Mouse (Mus musculus): ENCODE measurements around the gene Elac2. TPM values are rescaled to one million over a fixed set of nuclear protein-coding genes. Genes with fewer than 3 reads are reported as not detected.

Elac2 gene
- polyA plus RNA-seq, 1 experiment from 2014 or later: 22.6 TPM

GRCm38 (mm10) chr11:64968507-64968906 lies 10.3 kb upstream of the Elac2 start:
- 0 out of 2 replicates have a peak, but pooled peaks have one; percentile 31 for ATAC-seq (replicated peaks; ENCODE audit: insufficient number of reproducible peaks, low FRiP score, low TSS enrichment)
- Histone ChIP-seq H3K4me1 (ENCODE audit: control insufficient read depth, insufficient read depth, low read length) (no peaks in the 10 kb centered on the region), H3K9ac (ENCODE audit: low read depth, low read length) (no peak overlapping the region), H3K27ac (ENCODE audit: low read depth, low read length) (no peak overlapping the region), H3K4me3 (ENCODE audit: low read depth, low read length) (no peak overlapping the region), H3K9me3 (replicated peaks; ENCODE audit: control insufficient read depth, low read length) (no peaks in the 10 kb centered on the region), H3K36me3 (ENCODE audit: control insufficient read depth, insufficient read depth, low read length) (no peaks in the 10 kb centered on the region), H3K27me3 (ENCODE audit: control insufficient read depth, insufficient read depth, low read length) (peaks cover 2% of the 10 kb centered on the region; the same call in 1 of the 2 replicates), H3K4me2 (no peak overlapping the region)
- 15% methylated on average over 3 of the region's 3 CpGs for WGBS (ENCODE audit: insufficient replicate concordance)

DNA sequence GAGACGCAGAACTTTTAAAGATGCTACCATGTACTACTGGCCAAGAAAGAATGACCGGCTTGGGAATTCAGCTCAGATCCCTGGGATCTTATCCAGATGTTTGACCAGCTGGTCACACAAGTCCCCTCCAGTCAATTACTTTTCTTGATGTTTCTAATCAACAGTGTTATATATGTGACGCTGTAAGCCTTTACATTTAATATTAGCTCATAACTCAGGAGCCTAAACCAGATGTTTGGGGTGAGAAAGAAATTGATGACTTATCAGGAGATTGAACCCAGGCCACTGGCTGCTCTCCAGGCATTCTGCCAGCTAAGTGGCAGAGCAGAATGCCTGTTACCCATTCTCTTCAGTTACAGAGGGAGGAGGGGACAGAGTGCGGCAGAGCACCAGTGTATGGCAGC lies 9.9 kb upstream of the Elac2 start:
- Histone ChIP-seq H3K4me2 (no peak overlapping the region), H3K9me3 (replicated peaks; ENCODE audit: control insufficient read depth, low read length) (no peaks in the 10 kb centered on the region), H3K4me1 (ENCODE audit: control insufficient read depth, insufficient read depth, low read length) (no peaks in the 10 kb centered on the region), H3K36me3 (ENCODE audit: control insufficient read depth, insufficient read depth, low read length) (no peaks in the 10 kb centered on the region), H3K27ac (ENCODE audit: low read depth, low read length) (no peak overlapping the region), H3K9ac (ENCODE audit: low read depth, low read length) (no peak overlapping the region), H3K27me3 (ENCODE audit: control insufficient read depth, insufficient read depth, low read length) (peaks cover 2% of the 10 kb centered on the region; the same call in 1 of the 2 replicates), H3K4me3 (ENCODE audit: low read depth, low read length) (no peak overlapping the region)
- ATAC-seq (replicated peaks; ENCODE audit: insufficient number of reproducible peaks, low FRiP score, low TSS enrichment): no peak
- WGBS (ENCODE audit: insufficient replicate concordance): 51% methylated on average over 4 of the region's 4 CpGs

GRCm38 (mm10) chr11:64971471-64971988 lies 7.3 kb upstream of the Elac2 start:
- 60% methylated on average over 3 of the region's 3 CpGs for WGBS (ENCODE audit: insufficient replicate concordance)
- no peak overlapping the region for H3K4me2 ChIP-seq
- peaks cover 2% of the 10 kb centered on the region; the same call in 1 of the 2 replicates for H3K27me3 ChIP-seq (ENCODE audit: control insufficient read depth, insufficient read depth, low read length)
- H3K4me3 ChIP-seq (ENCODE audit: low read depth, low read length): no peak overlapping the region
- H3K36me3 ChIP-seq (ENCODE audit: control insufficient read depth, insufficient read depth, low read length): no peaks in the 10 kb centered on the region
- no peaks in the 10 kb centered on the region for H3K9me3 ChIP-seq (replicated peaks; ENCODE audit: control insufficient read depth, low read length)
- ATAC-seq (replicated peaks; ENCODE audit: insufficient number of reproducible peaks, low FRiP score, low TSS enrichment): no peak
- no peak overlapping the region for H3K9ac ChIP-seq (ENCODE audit: low read depth, low read length)
- H3K4me1 ChIP-seq (ENCODE audit: control insufficient read depth, insufficient read depth, low read length): no peaks in the 10 kb centered on the region
- H3K27ac ChIP-seq (ENCODE audit: low read depth, low read length): no peak overlapping the region

GRCm38 (mm10) chr11:64972418-64972817 lies 6.4 kb upstream of the Elac2 start:
- Histone ChIP-seq H3K9me3 (replicated peaks; ENCODE audit: control insufficient read depth, low read length) (no peaks in the 10 kb centered on the region), H3K36me3 (ENCODE audit: control insufficient read depth, insufficient read depth, low read length) (no peaks in the 10 kb centered on the region), H3K27ac (ENCODE audit: low read depth, low read length) (no peak overlapping the region), H3K4me3 (ENCODE audit: low read depth, low read length) (no peak overlapping the region), H3K27me3 (ENCODE audit: control insufficient read depth, insufficient read depth, low read length) (peaks cover 2% of the 10 kb centered on the region; the same call in 1 of the 2 replicates), H3K4me2 (no peak overlapping the region), H3K4me1 (ENCODE audit: control insufficient read depth, insufficient read depth, low read length) (no peaks in the 10 kb centered on the region), H3K9ac (ENCODE audit: low read depth, low read length) (no peak overlapping the region)
- no peak for ATAC-seq (replicated peaks; ENCODE audit: insufficient number of reproducible peaks, low FRiP score, low TSS enrichment)
- WGBS (ENCODE audit: insufficient replicate concordance): 70% methylated on average over 2 of the region's 2 CpGs

DNA sequence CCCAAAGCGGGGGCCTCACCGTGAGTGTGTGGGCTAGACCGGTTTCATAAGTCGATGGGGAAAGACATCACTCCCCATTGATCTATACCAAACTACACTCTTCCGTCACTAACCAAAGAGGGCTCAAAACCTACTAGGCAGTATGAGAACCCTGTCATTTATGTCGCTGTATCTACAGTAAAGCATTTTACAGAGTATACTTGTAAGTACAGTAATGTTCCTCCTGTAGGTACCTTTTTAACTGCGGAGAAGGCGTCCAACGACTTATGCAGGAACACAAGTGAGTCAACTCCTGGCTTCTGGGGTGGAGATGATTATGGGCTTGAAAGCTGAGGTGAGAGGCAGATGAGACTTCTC lies 629 bp downstream of the Elac2 start:
- Histone ChIP-seq H3K4me2 (peak overlapping the region; percentile 94), H3K36me3 (ENCODE audit: control insufficient read depth, insufficient read depth, low read length) (peaks cover 9% of the 10 kb centered on the region), H3K9me3 (replicated peaks; ENCODE audit: control insufficient read depth, low read length) (no peaks in the 10 kb centered on the region), H3K27ac (ENCODE audit: low read depth, low read length) (no peak overlapping the region), H3K4me1 (ENCODE audit: control insufficient read depth, insufficient read depth, low read length) (peaks cover 8% of the 10 kb centered on the region; the same call in 1 of the 2 replicates), H3K9ac (ENCODE audit: low read depth, low read length) (peak overlapping the region; percentile 86), H3K4me3 (ENCODE audit: low read depth, low read length) (peak overlapping the region; percentile 95), H3K27me3 (ENCODE audit: control insufficient read depth, insufficient read depth, low read length) (no peaks in the 10 kb centered on the region)
- no peak for ATAC-seq (replicated peaks; ENCODE audit: insufficient number of reproducible peaks, low FRiP score, low TSS enrichment)
- 9% methylated on average over 9 of the region's 9 CpGs for WGBS (ENCODE audit: insufficient replicate concordance)

DNA sequence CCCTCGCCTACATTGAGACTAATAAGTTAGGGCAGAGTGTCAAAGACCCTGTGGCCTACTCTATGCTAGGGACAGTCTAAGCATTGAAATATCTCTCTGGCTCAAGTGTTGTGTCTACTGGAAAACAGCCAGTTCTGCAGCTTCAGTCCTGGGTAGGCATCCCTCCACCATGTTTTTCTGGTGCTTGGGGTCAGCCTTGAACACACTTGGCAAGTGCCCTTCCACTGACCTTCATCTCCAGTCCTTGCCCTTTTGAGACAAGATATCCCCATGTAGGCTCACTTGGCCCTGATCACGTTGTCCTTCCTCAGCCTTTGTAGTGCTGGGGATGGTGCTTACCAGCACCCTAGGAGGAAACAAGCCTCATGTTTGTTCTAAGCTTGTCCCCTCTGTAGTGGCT lies 9.7 kb downstream of the Elac2 start:
- ATAC-seq (replicated peaks; ENCODE audit: insufficient number of reproducible peaks, low FRiP score, low TSS enrichment): no peak
- Histone ChIP-seq H3K36me3 (ENCODE audit: control insufficient read depth, insufficient read depth, low read length) (peaks cover 35% of the 10 kb centered on the region), H3K4me3 (ENCODE audit: low read depth, low read length) (no peak overlapping the region), H3K27me3 (ENCODE audit: control insufficient read depth, insufficient read depth, low read length) (no peaks in the 10 kb centered on the region), H3K9me3 (replicated peaks; ENCODE audit: control insufficient read depth, low read length) (no peaks in the 10 kb centered on the region), H3K27ac (ENCODE audit: low read depth, low read length) (no peak overlapping the region), H3K9ac (ENCODE audit: low read depth, low read length) (no peak overlapping the region), H3K4me2 (no peak overlapping the region), H3K4me1 (ENCODE audit: control insufficient read depth, insufficient read depth, low read length) (no peaks in the 10 kb centered on the region)
- 89% methylated on average over 2 of the region's 2 CpGs for WGBS (ENCODE audit: insufficient replicate concordance)

- Histone ChIP-seq H3K4me3 (ENCODE audit: low read depth, low read length) (no peak overlapping the region), H3K36me3 (ENCODE audit: control insufficient read depth, insufficient read depth, low read length) (peaks cover 29% of the 10 kb centered on the region), H3K9me3 (replicated peaks; ENCODE audit: control insufficient read depth, low read length) (no peaks in the 10 kb centered on the region), H3K4me2 (no peak overlapping the region), H3K27me3 (ENCODE audit: control insufficient read depth, insufficient read depth, low read length) (no peaks in the 10 kb centered on the region), H3K4me1 (ENCODE audit: control insufficient read depth, insufficient read depth, low read length) (no peaks in the 10 kb centered on the region), H3K9ac (ENCODE audit: low read depth, low read length) (no peak overlapping the region), H3K27ac (ENCODE audit: low read depth, low read length) (no peak overlapping the region)
- WGBS (ENCODE audit: insufficient replicate concordance): 88% methylated on average over 3 of the region's 3 CpGs
- no peak for ATAC-seq (replicated peaks; ENCODE audit: insufficient number of reproducible peaks, low FRiP score, low TSS enrichment)
These were observed 19.6 kb downstream of the Elac2 start for GRCm38 (mm10) chr11:64998439-64998838.

- Histone ChIP-seq H3K4me2 (no peak overlapping the region), H3K9me3 (replicated peaks; ENCODE audit: control insufficient read depth, low read length) (no peaks in the 10 kb centered on the region), H3K4me3 (ENCODE audit: low read depth, low read length) (no peak overlapping the region), H3K4me1 (ENCODE audit: control insufficient read depth, insufficient read depth, low read length) (no peaks in the 10 kb centered on the region), H3K36me3 (ENCODE audit: control insufficient read depth, insufficient read depth, low read length) (peaks cover 29% of the 10 kb centered on the region), H3K9ac (ENCODE audit: low read depth, low read length) (no peak overlapping the region), H3K27ac (ENCODE audit: low read depth, low read length) (no peak overlapping the region), H3K27me3 (ENCODE audit: control insufficient read depth, insufficient read depth, low read length) (no peaks in the 10 kb centered on the region)
- 90% methylated on average over 5 of the region's 5 CpGs for WGBS (ENCODE audit: insufficient replicate concordance)
- ATAC-seq (replicated peaks; ENCODE audit: insufficient number of reproducible peaks, low FRiP score, low TSS enrichment): no peak
These were observed 20.8 kb downstream of the Elac2 start for GRCm38 (mm10) chr11:64999685-65000084.

DNA sequence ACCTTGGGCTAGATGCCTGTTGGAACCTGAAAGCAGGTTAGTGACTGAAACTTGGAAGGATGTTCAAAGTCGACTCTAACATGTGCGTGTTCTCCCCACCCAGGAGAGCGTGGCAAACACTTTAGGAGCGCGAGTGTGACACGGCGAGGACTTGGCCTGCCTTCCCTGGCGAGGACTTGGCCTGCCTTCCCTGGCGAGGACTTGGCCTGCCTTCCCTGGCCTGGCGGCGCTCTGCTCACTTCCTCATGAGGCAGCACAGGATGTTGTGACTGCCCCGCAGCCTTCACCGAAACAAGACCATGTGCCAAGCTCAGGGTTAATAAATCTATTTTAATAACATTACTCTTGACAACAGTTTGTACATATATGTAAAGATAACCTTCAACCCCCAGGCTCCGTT lies 22.9 kb downstream of the Elac2 start:
- H3K9ac ChIP-seq (ENCODE audit: low read depth, low read length): no peak overlapping the region
- H3K4me1 ChIP-seq (ENCODE audit: control insufficient read depth, insufficient read depth, low read length): no peaks in the 10 kb centered on the region
- no peak for ATAC-seq (replicated peaks; ENCODE audit: insufficient number of reproducible peaks, low FRiP score, low TSS enrichment)
- H3K4me2 ChIP-seq: no peak overlapping the region
- no peak overlapping the region for H3K27ac ChIP-seq (ENCODE audit: low read depth, low read length)
- H3K27me3 ChIP-seq (ENCODE audit: control insufficient read depth, insufficient read depth, low read length): no peaks in the 10 kb centered on the region
- 91% methylated on average over 14 of the region's 14 CpGs for WGBS (ENCODE audit: insufficient replicate concordance)
- H3K4me3 ChIP-seq (ENCODE audit: low read depth, low read length): no peak overlapping the region
- H3K36me3 ChIP-seq (ENCODE audit: control insufficient read depth, insufficient read depth, low read length): peaks cover 32% of the 10 kb centered on the region
- no peaks in the 10 kb centered on the region for H3K9me3 ChIP-seq (replicated peaks; ENCODE audit: control insufficient read depth, low read length)
